Mouse (Mus musculus): Measurements from ENCODE around the gene Rps19bp1. TPM values are rescaled to one million over a fixed set of nuclear protein-coding genes. Genes with fewer than 3 reads are reported as not detected.

Gene Rps19bp1
- total RNA-seq, 2 experiments from 2014 or later = 42.6 to 48.1 TPM

DNA sequence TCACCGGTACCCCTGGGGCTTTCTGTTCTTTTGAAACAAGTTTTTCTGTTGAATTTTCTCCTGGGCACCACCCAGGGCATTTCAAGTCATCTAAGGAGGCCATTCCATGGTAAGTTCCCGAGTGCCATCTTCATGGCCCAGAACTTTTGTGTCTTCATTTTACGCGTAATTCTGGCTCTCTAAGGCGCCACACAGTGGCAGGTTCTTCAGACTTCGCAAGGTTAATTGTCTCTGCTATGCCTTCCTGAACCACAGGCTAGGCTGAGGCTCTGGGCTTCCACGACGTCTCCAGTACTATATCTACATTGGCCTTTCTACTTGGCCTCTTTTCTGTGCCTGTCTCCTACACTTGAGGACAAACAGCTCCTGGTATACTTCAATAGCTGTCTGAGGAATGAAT lies 43.1 kb downstream of the Rps19bp1 start:
- DNase-seq (ENCODE audit: low spot score in 2 of 2) = no peak

DNA sequence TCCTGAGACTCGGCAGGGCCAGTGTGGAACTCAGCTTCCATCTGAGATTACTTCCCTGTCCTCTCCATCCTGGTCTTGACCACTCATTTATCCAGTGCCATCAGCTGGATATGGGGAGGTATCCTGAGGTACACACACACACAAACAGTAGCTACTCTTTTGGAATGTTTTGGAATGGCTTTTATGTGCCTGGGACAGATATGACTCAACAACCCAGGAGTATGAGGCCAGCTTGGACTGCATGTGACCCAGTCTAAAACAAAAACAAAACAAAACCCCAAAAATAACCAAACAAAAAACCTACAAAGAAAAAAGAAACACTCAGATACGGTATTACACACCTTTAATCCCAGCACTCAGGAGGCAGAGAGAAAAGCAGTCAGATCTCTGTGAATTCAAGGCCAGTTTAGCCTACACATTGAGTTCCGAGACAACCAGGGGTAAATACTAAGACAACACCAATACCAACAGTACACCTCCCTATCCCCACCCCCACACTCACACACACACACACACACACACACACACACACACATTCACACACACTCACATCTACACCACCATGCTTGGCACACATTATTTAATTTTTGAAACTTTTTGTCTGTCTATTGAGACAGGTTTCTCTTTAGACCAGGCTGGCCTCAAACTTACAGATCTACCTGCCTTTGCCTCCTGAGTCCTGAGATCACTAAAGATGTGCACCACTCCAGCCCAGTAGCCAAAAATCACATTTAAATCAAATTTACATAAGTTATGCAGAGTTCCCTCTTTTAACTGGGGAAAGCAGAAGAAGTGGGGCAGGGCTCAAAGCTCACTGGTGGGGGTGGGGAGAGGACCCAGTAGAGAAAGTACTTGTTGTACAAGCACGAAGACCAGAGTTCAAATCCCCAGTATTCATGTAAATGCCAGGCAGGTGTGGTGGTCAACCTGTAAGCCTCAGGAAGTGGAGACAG lies 44.1 kb downstream of the Rps19bp1 start:
- DNase-seq (ENCODE audit: low spot score in 2 of 2) = no peak

DNA sequence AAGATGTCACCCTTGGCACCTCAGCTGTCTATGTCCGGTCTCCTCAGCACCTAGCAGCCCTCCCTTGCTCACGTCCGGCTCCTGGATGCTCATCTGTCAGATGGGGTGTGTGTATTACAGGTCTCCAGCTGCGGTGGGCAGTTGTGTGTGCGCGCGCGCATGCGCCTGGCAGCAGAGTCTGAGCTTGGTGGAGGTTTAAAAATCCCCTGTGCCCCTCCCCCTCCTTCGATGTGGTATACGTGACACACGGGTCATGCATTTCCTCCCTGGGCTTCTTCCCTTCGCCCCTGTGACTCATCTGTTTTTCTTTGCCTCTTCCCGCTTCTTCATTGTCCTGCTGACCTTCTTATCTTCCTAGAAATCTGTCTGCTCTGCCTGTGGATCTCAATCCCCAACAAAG lies 44.9 kb downstream of the Rps19bp1 start:
- peak in 1 of 2 experiments; percentile 11 for DNase-seq (ENCODE audit: low spot score in 2 of 2)

DNA sequence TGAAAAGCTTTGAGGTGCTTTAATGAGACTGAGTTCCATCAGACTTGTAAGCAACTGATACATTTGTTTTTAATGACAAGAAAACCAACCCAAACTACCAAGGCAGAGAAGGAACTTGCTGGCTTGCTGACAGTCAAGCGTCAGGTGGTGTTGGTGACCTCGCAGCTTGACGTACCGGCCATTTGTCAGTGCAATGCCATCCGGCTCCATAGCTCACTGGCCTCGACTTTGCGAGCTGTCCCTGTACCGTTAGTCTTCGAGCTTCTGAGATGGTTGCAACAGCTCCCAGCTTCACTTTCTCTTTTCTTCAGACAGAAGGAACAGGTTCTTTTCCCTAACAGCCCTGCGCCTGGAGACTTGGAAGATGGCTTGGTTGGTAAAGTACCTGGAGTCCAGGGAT lies 46.6 kb downstream of the Rps19bp1 start:
- DNase-seq (ENCODE audit: low spot score in 2 of 2) = peak in 1 of 2 experiments; percentile 16

DNA sequence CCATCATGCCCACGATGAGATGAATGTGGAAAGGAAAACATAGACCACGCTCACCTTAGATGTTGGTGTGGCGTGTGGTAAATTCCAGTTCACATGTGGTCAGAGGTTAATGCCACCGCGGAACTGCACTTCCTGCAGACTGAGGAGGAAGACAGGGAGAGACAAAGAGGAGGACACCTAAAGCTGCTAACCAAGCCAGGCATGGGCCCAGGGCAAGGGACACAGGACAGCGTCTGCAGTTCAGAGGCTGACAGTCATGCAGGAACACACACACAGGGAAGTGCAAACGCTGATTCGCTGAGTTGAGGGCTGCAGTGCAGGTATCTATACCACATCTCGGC lies 47.7 kb downstream of the Rps19bp1 start:
- DNase-seq (ENCODE audit: low spot score in 2 of 2) = no peak

DNA sequence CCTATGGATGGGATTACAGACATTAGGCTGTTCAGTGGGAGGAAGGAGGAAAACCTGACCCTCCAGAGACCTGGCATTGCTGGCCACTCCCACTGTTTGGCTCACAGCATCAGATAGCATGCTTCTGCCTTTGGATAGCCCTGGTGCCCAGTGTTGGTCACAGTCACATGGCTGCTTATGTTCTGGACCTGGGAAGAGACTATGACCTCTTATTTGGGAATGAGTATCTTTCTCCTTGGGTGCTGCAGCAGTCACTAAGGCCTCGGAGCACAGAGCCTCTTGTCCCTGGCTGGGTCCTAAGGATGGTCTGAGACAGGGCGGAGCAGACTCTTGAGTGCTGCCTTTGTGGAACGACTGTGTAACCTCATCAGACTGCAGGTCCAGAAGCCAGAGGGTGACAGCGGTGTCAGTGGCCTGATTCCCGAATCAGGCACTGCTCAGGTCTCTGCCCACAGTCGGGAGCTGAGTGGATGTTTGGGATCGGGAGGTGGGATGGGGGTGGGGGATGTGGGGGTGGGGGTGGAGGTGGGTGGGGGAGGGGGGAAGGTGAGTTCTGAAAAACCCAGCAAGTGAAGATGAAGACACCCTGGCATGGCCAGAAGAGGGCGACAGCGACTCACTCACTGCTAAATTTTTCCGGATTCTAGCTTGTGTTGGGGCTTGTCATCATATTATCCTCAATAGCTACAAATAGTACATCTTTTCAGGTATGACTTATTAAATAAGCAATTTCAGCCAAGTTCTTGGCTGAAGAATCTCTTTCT lies 48.2 kb downstream of the Rps19bp1 start:
- DNase-seq (ENCODE audit: low spot score in 2 of 2) = peak; percentile 26 to 50

DNA sequence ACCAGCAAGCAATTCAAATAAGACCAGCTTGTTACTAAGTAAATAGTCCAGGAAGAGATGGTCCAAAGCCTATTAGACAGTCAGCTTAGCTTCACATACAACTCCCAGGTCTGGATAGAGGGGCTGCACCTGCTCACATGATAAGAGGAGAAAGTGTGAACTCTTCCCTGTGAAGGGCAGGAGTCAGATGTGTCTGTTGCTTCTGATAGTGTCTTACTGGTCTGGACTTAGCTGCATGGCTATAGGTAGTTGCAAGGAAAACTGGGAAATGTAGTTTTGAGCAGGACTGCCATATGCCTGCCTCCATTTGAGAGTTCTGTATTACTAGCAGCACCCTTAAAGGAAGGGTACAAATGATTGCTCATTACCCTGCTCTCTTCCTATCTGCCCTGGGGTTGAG lies 50.4 kb downstream of the Rps19bp1 start:
- no peak for DNase-seq (ENCODE audit: low spot score in 2 of 2)

Other genes with a start within 250 kb of the Rps19bp1 start
- 10 to 100 TPM; 46.1 to 47.6 TPM for gene Pdgfb, start 249.3 kb downstream of the Rps19bp1 start, total RNA-seq (2021)
- gene Syngr1, start 173.0 kb downstream of the Rps19bp1 start, total RNA-seq (2021) = 10 to 100 TPM; 25.7 to 59.9 TPM
- 100 to 1,000 TPM; 584 to 618 TPM for gene Rpl3, start 172.4 kb downstream of the Rps19bp1 start, total RNA-seq (2021)
- 1 to 10 TPM; 9.3 to 9.4 TPM for gene Tab1, start 131.2 kb downstream of the Rps19bp1 start, total RNA-seq (2021)
- 1 to 10 TPM; 8.2 to 8.7 TPM for gene Mgat3, start 90.6 kb downstream of the Rps19bp1 start, total RNA-seq (2021)
- 10 to 100 TPM; 45.3 to 52.3 TPM for gene Mief1, start 30.3 kb downstream of the Rps19bp1 start, total RNA-seq (2021)
- 10 to 100 TPM in 1 of 2 experiments, not detected in 1; 11.6 TPM for gene AC140267.1, start 28.5 kb downstream of the Rps19bp1 start, total RNA-seq (2021)
- 100 to 1,000 TPM; 237 to 275 TPM for gene Atf4, start 9.1 kb downstream of the Rps19bp1 start, total RNA-seq (2021)
- under 1 TPM; 0.29 to 0.40 TPM for gene Cacna1i, start 22.9 kb upstream of the Rps19bp1 start, total RNA-seq (2021)

Data from adrenal gland, adult 18-20 months (tissue).